Mouse (Mus musculus) heart, postnatal 0 days (tissue): Measurements from ENCODE around the gene Adprm. TPM values are rescaled to one million over a fixed set of nuclear protein-coding genes. Genes with fewer than 3 reads are reported as not detected.

Experiments
- ATAC-seq: fragments of 200-750 bp; cut with Nextera tagmentation; 2 replicates; pipeline ENCODE4 v1.8.0; 2017; ENCODE audit warnings: low read depth, moderate number of reproducible peaks, moderate library complexity; ENCODE audit not compliant: insufficient read depth
- DNase-seq: peaks from one replicate; pipeline ENCODE4 v3.0.0-alpha.2; 2016; ENCODE audit warnings: low spot score
- H3K27ac ChIP-seq: fragments of 300-500 bp; sonication (generic); 2 replicates; pipeline ENCODE4 v1.5.1; 2014; ENCODE audit warnings: low read depth, mild to moderate bottlenecking
- H3K27me3 ChIP-seq: fragments of 300-500 bp; sonication (generic); 2 replicates; pipeline ENCODE4 v1.6.1; 2014; ENCODE audit warnings: low read length, mixed read lengths; ENCODE audit not compliant: control insufficient read depth, insufficient read depth
- H3K36me3 ChIP-seq: fragments of 300-500 bp; sonication (generic); replicated peaks from 2 replicates; pipeline ENCODE4 v1.6.1; 2014; ENCODE audit warnings: low read length, mixed read lengths; ENCODE audit not compliant: control insufficient read depth, insufficient read depth
- H3K4me1 ChIP-seq: fragments of 300-500 bp; sonication (generic); 2 replicates; pipeline ENCODE4 v1.6.1; 2014; ENCODE audit warnings: antibody characterized with exemption; ENCODE audit not compliant: control insufficient read depth, insufficient read depth
- H3K4me2 ChIP-seq: fragments of 300-500 bp; sonication (generic); 2 replicates; pipeline ENCODE4 v1.6.1; 2014; ENCODE audit warnings: low read depth, mild to moderate bottlenecking, low read length, moderate library complexity
- H3K4me3 ChIP-seq: fragments of 300-500 bp; sonication (generic); 2 replicates; pipeline ENCODE4 v1.5.1; 2014; ENCODE audit warnings: low read depth, low read length
- H3K9ac ChIP-seq: fragments of 300-500 bp; sonication (generic); replicated peaks from 2 replicates; pipeline ENCODE4 v1.6.1; 2014; ENCODE audit warnings: low read depth, low read length, mixed read lengths
- H3K9me3 ChIP-seq: fragments of 300-500 bp; sonication (generic); replicated peaks from 2 replicates; pipeline ENCODE4 v1.6.1; 2016; ENCODE audit warnings: low read length; ENCODE audit not compliant: control insufficient read depth
- CTCF ChIP-seq: IDR thresholded peaks from 2 replicates; pipeline ENCODE4 v1.5.1; 2016; ENCODE audit warnings: antibody characterized with exemption, control low read depth, low read depth
- EP300 ChIP-seq: IDR thresholded peaks from 2 replicates; pipeline ENCODE4 v1.6.1; 2016; ENCODE audit warnings: antibody characterized with exemption, low read depth
- WGBS: fragments of 180-500 bp; shearing (Covaris S2); extraction: QIAGEN DNeasy Blood & Tissue Kit; methylation state at CpG from one replicate; pipeline ENCODE4 v1.1.7; 2014; 5-methylcytosine and 5-hydroxymethylcytosine counted together
- polyA plus RNA-seq: library from polyadenylated mRNA; unstranded; fragments of >200 nt; fragmentation: Nextera tagmentation; extraction: Ambion mirVana; gene quantifications from 2 replicates; pipeline ENCODE4 v1.2.1, GENCODE M21; 2015
- total RNA-seq: library from RNA; depleted of rRNA; stranded (reverse); fragments of >200 nt; gene quantifications from 2 replicates; pipeline ENCODE4 v1.2.3, GENCODE M21; 2014; ENCODE audit warnings: low replicate concordance

The Adprm gene
- total and polyA plus RNA-seq, 2 experiments from 2014 or later, result 4.2 to 15.9 TPM

GRCm38 (mm10) chr11:67080168-67080567 lies 27.8 kb upstream of the Adprm start:
- Histone ChIP-seq H3K4me1 (no peaks in the 10 kb centered on the region), H3K4me2 (no peak overlapping the region), H3K27ac (no peak overlapping the region), H3K27me3 (peaks cover 35% of the 10 kb centered on the region), H3K36me3 (no peaks in the 10 kb centered on the region), H3K9ac (no peak overlapping the region), H3K4me3 (no peak overlapping the region), H3K9me3 (no peaks in the 10 kb centered on the region)
- TF ChIP-seq CTCF (peak; percentile 76), EP300 (no peak)
- peak; percentile 69 for ATAC-seq
- DNase-seq, result peak; percentile 49
- WGBS, result 5% methylated on average over 3 of the region's 3 CpGs

DNA sequence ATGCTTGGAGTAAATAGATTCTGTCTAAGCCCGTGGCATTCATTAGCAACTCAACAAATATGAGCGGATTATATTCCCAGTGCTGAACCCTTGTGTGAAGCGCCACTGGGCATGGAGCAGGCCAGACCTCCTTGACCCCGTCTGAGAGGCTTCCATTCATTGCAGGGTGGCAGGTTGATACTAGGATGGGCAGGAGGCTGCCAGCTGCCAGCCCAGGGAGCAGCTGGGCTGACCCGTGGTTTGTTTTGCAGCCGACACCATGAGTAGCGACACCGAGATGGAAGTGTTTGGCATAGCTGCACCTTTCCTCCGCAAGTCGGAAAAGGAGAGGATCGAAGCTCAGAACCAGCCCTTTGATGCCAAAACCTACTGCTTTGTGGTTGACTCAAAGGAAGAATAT lies 27.3 kb upstream of the Adprm start:
- 69% methylated on average over 11 of the region's 11 CpGs for WGBS
- Histone ChIP-seq H3K4me2 (no peak overlapping the region), H3K4me1 (no peaks in the 10 kb centered on the region), H3K9ac (no peak overlapping the region), H3K27ac (no peak overlapping the region), H3K27me3 (peaks cover 31% of the 10 kb centered on the region), H3K9me3 (no peaks in the 10 kb centered on the region), H3K4me3 (no peak overlapping the region), H3K36me3 (no peaks in the 10 kb centered on the region)
- ATAC-seq (no peak), DNase-seq (no peak)
- TF ChIP-seq CTCF, result no peak
- TF ChIP-seq EP300, result no peak

- 84% methylated on average over 6 of the region's 6 CpGs for WGBS
- no peaks in the 10 kb centered on the region for H3K9me3 ChIP-seq
- H3K4me1 ChIP-seq, result no peaks in the 10 kb centered on the region
- H3K4me2 ChIP-seq, result no peak overlapping the region
- H3K36me3 ChIP-seq, result no peaks in the 10 kb centered on the region
- H3K9ac ChIP-seq, result no peak overlapping the region
- H3K4me3 ChIP-seq, result no peak overlapping the region
- no peak overlapping the region for H3K27ac ChIP-seq
- no peak for TF ChIP-seq CTCF
- no peak for TF ChIP-seq EP300
- ATAC-seq, result no peak
- no peak for DNase-seq
- peaks cover 22% of the 10 kb centered on the region for H3K27me3 ChIP-seq
Observed at GRCm38 (mm10) chr11:67078888-67079287, 26.5 kb upstream of the Adprm start.

- ATAC-seq, result no peak
- H3K9me3 ChIP-seq, result no peaks in the 10 kb centered on the region
- no peaks in the 10 kb centered on the region for H3K4me1 ChIP-seq
- no peak for TF ChIP-seq CTCF
- no peak for TF ChIP-seq EP300
- no peak within 1 kb of the TSS for H3K4me3 ChIP-seq
- no peak within 1 kb of the TSS for H3K4me2 ChIP-seq
- 65% methylated on average over 5 of the region's 5 CpGs for WGBS
- peaks cover 13% of the 10 kb centered on the region for H3K27me3 ChIP-seq
- H3K9ac ChIP-seq, result no peak within 1 kb of the TSS
- no peak within 1 kb of the TSS for H3K27ac ChIP-seq
- DNase-seq, result no peak
- H3K36me3 ChIP-seq, result no peaks in the 10 kb centered on the region
Observed at GRCm38 (mm10) chr11:67078000-67078399, 25.6 kb upstream of the Adprm start, which contains the start of gene Myh3. Gene Myh3 (plus strand): TSS chr11:67078300.

GRCm38 (mm10) chr11:67077435-67077834 lies 25.0 kb upstream of the Adprm start:
- Histone ChIP-seq H3K36me3 (no peaks in the 10 kb centered on the region), H3K9me3 (no peaks in the 10 kb centered on the region), H3K9ac (no peak overlapping the region), H3K27ac (no peak overlapping the region), H3K4me1 (no peaks in the 10 kb centered on the region), H3K4me2 (no peak overlapping the region), H3K4me3 (no peak overlapping the region), H3K27me3 (peaks cover 9% of the 10 kb centered on the region; the same call in 1 of the 2 replicates)
- DNase-seq (no peak), ATAC-seq (no peak)
- TF ChIP-seq EP300, result no peak
- no peak for TF ChIP-seq CTCF
- WGBS, result 37% methylated on average over 3 of the region's 3 CpGs

DNA sequence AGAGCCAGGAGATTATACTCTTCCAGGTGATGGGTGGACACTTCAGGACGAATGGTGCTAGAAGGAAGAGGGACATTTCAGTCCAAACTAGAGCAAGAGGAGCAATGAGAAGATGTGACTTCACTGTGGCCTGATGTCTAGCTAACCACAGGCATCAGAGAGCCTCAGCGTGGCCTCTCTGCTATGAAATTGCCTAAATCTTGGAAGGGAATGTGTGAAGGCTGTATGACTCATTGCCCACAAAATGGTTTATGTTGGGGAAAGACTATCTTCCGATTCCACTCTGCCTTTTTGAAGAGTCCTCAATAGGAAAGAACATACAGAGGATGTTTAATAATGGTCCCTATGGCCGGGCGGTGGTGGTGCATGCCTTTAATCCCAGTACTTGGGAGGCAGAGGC lies 24.4 kb upstream of the Adprm start:
- ATAC-seq (no peak), DNase-seq (no peak)
- no peak overlapping the region for H3K27ac ChIP-seq
- no peak overlapping the region for H3K4me3 ChIP-seq
- H3K9ac ChIP-seq, result no peak overlapping the region
- no peaks in the 10 kb centered on the region for H3K9me3 ChIP-seq
- TF ChIP-seq CTCF (no peak), EP300 (no peak)
- no peaks in the 10 kb centered on the region for H3K36me3 ChIP-seq
- H3K4me2 ChIP-seq, result no peak overlapping the region
- 0 out of 2 replicates have a peak, but pooled peaks cover 4% of the 10 kb centered on the region for H3K27me3 ChIP-seq
- 85% methylated on average over 5 of the region's 5 CpGs for WGBS
- no peaks in the 10 kb centered on the region for H3K4me1 ChIP-seq
